Mouse (Mus musculus): ENCODE measurements at regions not wholly inside any gene's neighbourhood (a gene's known extent, or its start where the extent isn't known, plus 50 kb on each side); places are given as distances from the start of the nearest gene placed in this dataset.

DNA sequence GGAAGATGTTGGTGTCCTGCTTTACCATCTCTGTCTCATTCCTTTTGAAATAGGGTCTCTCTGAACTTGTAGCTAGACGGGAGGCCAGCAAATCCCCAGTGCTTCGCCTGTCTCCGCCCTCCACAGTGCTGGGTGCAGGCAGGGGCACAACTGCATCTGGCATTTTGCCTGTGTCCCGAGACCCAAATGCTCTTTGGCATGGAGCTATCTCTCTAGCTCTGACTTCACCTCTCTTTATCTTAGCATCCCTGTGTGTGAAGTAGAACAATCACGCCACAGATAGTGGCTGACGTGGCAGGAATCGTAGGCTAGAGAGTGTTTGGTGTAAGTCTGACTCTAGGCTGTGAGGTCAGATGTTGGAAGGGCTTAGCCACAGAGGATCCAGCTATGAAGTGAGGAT lies 53.2 kb upstream of the Neurl1b start:
- Histone ChIP-seq H3K4me1 (peaks cover 22% of the 10 kb centered on the region; the same call in 1 of the 2 replicates), H3K4me3 (no peak overlapping the region), H3K4me2 (no peak overlapping the region), H3K36me3 (replicated peaks) (no peaks in the 10 kb centered on the region), H3K27me3 (replicated peaks) (no peaks in the 10 kb centered on the region), H3K27ac (no peak overlapping the region), H3K9me3 (no peaks in the 10 kb centered on the region), H3K9ac (no peak overlapping the region)
- WGBS = 76% methylated on average over 7 of the region's 7 CpGs
- no peak for ATAC-seq (replicated peaks)

DNA sequence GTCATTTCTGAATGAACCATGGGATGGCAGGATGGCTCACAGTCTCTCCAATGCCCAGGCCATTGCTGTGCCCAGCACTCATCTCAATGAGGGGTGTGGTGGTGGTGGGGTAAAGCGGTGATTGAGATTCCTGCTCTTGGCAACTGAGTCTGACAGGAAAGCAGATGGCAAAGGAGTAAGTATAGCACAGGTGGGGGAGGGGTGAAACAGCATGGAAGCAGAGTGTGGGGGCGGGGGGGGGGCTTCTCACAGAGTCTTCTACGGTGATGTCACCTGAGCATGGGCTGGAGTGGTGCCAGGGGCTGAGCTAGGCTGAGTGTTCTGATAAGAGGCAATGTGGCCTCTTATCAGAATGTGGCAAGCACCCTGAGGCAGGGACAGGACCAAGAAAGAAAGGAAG lies 52.6 kb upstream of the Neurl1b start:
- Histone ChIP-seq H3K9ac (no peak overlapping the region), H3K4me1 (peaks cover 23% of the 10 kb centered on the region; the same call in 1 of the 2 replicates), H3K9me3 (no peaks in the 10 kb centered on the region), H3K27me3 (replicated peaks) (no peaks in the 10 kb centered on the region), H3K27ac (no peak overlapping the region), H3K4me3 (no peak overlapping the region), H3K36me3 (replicated peaks) (no peaks in the 10 kb centered on the region), H3K4me2 (no peak overlapping the region)
- WGBS = 58% methylated on average over 2 of the region's 3 CpGs
- no peak for ATAC-seq (replicated peaks)

DNA sequence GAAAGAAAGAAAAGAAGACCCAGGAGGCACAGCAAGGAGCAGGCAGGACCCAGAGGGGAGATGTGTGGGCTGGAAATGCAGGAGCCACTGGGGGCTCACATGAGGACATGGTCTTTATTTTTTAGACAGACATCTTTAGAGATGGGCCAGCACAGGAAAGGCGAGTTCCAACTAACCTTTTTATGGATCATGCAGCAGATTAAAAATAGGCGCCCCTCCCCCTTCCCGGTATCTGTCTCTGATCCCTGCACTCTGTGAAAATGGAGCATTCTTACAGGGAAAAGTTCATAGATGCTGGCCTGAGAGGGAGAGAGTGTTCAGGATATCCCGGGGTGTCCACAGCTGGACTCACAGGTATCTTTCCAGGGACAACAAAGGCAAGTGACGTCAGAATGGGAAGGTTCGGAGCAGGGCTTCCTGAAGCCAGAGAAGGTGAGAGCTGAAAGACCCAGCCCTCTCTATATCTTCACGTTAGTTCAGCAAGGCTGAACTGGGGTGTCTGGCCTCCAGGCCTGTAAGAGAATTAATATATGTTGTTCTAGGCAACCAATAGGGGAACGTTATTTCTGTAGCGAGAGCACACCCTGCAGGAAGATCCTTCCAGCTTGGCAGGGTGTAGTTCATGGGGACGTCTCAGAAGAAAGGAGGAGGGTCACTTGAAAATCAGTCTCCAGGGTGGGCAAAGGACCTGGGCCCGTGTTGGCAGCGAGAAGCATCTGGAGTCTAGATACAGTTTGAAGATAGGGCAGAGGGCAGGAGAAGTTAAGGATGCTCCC lies 51.9 kb upstream of the Neurl1b start:
- no peaks in the 10 kb centered on the region for H3K9me3 ChIP-seq
- H3K36me3 ChIP-seq (replicated peaks) = no peaks in the 10 kb centered on the region
- WGBS = 66% methylated on average over 12 of the region's 12 CpGs
- H3K4me3 ChIP-seq = no peak overlapping the region
- H3K4me1 ChIP-seq = peaks cover 23% of the 10 kb centered on the region; the same call in 1 of the 2 replicates
- no peak for ATAC-seq (replicated peaks)
- no peak overlapping the region for H3K27ac ChIP-seq
- no peak overlapping the region for H3K9ac ChIP-seq
- H3K27me3 ChIP-seq (replicated peaks) = no peaks in the 10 kb centered on the region
- no peak overlapping the region for H3K4me2 ChIP-seq

DNA sequence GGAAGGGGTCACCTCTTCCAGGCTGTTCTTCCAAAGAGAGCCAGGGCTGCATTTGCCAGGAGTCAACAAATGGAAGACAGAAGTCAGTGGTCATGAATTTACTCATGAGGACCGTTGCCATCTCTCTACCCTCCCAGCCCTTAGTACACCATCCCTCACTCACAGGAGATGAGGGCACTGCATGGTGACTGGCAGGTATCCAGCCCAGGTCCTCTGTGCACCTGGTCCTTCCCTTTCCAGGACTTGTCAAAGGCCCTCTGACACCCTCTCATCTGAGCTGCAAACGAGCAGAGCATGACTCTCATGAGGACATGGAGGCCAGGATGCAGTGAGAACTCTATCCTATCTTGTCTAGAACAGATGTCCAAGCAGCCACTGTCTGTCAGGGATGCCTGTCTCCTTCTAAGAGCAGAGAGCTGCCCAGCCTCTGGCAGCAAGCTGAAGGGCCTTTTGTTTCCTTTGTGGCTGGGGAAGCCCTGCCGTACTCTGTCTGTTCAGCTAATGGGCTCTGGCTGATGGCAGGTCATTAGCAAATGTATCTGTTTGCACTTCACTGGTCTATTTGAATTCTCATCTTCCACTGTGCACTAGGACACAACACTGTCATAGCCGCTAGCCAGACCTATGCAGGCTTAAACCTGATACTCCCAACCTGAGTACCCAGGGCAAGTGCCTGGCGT lies 50.6 kb upstream of the Neurl1b start:
- Histone ChIP-seq H3K27ac (peak overlapping the region; percentile 26; the same call in 1 of the 2 replicates), H3K4me2 (no peak overlapping the region), H3K4me1 (peaks cover 26% of the 10 kb centered on the region; the same call in 1 of the 2 replicates), H3K27me3 (replicated peaks) (no peaks in the 10 kb centered on the region), H3K9ac (no peak overlapping the region), H3K4me3 (no peak overlapping the region), H3K36me3 (replicated peaks) (no peaks in the 10 kb centered on the region), H3K9me3 (no peaks in the 10 kb centered on the region)
- ATAC-seq (replicated peaks) = no peak
- 60% methylated on average over 5 of the region's 5 CpGs for WGBS

Measured in midbrain, embryonic 15.5 days (tissue).